Mouse (Mus musculus): Measurements from ENCODE around the gene Nudcd3.
"Not testable (repeated sequence)": the region's sequence is repeated elsewhere in the genome, so short reads cannot be mapped to it uniquely, and the experiment has no call there.

Gene Nudcd3

DNA sequence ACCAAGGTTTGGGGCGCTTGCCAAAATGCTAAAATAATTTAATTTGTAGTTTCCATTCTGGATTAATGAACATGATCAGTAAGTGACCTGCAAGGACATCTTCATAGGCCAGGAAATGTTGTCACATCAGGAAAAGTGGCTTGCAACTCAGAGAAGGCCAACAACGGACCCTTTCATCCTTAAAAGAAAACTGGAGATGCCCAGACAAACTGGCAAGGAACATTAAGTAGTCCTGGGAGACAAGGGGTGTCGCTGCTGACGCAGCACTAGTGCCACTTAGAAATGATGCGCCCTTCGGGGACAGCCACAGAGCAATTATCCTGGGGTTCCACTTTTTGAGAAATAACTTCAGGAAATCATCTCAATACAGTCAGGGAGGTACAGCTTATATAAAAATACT, 80.2 kb downstream of the Nudcd3 start:
- no peak for DNase-seq

DNA sequence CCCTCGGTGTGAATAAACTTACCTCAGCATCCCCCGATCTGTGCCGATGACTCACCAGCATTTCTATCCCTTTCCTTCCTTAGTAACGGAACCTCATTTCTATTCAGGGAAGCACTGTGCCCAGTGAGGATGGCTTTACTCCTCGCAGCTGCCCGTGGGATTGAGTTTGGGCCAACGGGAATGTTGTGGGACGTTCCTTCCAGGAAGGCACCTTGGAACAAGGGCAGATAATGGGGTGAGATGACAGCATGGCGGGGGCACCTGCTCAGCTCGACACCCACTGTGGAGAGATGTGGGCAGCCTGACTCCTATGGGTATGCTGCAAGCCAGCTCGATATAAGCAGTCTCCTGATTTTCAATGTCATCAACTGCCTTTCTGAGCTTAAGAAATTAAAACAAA, 80.9 kb downstream of the Nudcd3 start:
- peak in 1 of 2 experiments; percentile 34 for DNase-seq

DNA sequence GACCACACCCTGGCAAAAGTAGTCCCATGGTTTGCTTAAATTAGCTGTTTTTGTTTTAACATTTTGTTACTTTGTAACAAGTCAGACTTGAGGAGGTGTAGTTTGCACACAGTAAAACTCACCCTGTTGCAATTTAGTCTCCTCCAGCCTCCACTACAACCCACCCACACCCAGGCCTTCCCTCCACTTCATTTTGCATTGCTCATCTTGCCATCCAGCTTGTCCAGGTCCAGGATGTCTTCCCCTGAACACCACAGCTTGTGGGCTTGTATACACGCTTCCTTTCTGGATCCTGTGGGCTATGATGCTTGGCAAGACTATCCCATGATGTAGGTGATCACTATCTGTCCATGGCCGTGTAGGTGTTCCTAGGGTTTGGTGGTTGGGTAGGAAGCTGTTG, 82.3 kb downstream of the Nudcd3 start:
- no peak for DNase-seq

DNA sequence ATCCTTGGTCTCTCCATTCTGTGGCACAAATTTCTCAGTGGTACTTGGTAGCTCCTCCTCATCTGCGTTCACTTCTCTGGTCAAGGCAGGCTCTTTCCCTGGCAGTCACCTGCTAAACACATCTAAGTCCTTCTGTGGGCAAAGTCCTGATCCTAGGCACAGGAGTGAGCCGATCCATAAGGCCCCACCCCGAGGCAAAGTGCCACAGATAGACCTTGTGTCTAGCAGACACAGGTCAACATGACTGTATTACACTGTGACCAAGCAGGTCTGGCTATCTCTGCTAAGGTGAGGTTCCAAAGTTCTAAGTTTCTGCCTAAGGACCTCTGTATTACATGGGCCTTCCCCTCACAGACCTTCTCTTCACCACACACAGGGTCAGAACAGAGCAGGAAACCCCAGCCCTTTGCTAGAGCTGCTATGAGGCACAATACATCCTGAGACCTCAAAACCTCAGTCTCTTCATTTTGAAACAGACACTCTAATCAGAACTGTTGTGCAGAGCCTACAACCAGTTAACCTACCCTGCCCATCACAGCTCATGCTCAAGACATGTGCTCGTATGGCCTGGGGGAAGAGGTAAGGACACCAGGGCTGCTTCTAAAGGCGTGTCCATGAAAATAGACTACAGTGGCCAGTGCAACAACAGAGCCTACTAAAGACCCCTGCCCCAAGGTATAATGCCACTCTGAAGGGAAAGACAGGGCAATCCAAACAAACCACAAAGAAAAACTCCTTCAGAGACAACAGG, 88.3 kb downstream of the Nudcd3 start:
- DNase-seq: no peak

DNA sequence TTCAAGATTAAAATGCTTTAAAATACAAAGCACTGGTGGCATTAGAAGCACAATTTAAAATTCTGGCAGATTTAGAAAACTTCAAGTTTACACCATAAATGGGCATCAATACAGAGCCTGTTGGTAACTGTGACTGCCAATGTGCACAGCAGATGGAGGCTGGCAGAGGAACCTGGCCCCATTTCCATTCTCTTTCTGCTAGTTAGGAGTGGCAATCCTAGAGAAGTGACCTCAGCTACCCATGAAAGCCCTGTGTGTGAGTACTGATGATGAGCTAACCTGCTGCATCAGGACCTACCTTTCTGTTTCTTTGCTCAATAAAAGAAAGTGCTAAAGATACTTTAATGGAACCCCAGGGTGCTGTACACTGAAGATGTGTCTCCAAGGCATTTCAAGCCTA, 90.2 kb downstream of the Nudcd3 start:
- DNase-seq: peak; percentile 79 to 86

DNA sequence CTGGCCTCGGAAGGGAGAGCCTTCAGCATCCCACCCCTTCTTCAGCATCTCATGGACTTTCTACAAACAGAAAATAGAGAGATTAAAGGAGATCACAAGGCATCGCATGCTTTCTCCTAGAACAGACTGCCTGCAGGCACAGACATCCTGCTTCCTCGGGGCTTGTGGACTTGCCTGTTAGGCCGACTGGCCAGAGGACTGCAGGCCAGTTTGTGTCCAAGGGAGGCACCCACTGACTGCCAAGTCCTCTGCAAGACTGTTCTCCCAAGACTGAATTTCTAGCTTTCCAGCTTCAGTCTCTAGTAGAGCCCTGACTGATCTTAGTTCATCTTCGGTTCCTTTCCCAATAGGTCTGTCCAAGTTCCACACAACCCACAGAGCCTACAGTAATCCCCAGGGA, 91.9 kb downstream of the Nudcd3 start:
- peak in 1 of 2 experiments; percentile 47 for DNase-seq

DNA sequence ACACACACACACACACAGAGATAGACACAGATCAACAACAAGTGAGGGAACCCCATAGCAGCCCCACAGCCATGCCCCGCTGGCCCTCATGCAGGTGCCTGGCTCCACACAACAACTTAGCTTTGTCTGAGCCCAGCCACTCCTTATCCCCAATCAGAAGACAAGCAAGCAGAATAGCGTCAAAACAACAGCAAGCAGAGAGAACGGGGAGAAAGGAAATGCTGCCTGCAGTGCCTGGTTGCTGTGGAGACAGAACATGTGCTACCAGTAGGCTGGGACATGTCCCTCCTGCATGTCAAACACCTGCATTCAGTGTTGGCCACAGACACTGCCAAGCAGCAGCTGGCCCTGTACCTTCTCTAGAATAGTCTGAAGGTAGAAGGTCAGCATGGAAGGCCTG, 92.5 kb downstream of the Nudcd3 start:
- peak in 1 of 2 experiments; percentile 35 for DNase-seq

DNA sequence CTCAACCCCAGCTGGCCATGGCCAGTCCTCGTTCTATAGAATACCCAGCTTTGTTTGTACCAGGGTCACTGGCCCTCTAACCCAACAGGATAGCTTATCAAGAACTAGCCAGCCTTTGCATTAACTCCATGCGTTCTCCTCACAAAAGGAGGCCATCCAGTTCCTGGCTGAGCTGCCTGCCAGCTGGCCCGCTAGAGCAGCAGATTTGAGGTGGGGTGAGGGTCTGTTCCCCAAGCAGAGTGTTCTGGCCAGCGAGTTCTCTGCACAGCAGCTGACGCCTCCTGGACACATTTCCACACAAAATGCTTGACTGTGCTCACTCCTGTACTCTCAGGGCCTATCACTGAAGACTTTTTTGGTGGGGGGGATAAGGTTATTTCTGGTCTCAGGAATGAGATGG, 95.5 kb downstream of the Nudcd3 start:
- peak; percentile 64 to 68 for DNase-seq

DNA sequence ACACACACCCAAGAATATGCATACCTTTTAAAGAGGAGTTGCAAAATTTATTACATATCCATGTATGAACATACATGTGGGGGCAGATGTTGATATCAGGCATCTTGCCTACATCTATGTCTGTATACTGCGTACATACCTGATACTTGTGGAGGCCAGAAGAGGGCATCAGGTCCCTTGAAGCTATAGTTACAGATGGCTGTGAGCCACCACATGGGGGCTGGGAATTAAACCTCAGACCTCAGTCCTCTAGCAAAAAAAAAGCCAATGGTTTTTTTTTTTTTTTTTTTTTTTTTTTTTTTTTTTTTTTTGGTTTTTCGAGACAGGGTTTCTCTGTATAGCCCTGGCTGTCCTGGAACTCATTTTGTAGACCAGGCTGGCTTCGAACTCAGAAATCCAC, 103.6 kb downstream of the Nudcd3 start:
- DNase-seq: not testable (repeated sequence)

DNA sequence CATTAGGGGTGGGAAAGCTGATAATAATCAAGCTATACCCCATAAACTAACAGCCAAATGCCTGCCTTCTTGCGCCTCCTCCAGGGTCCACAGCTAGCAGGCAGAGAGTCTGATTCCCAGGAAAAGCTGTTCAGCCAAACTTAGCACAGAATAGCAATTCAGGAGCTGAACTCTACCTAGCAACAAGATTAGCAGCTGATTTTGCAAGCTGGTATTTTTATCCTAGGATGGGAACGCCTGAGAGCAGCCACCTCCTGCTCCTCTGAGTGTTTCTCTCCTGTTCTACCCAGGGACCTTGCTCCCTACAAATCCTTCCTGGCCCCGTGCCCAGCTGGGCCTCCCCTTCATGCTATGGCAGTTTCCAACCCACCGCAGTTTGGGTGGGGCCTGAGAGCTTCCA, 113.2 kb downstream of the Nudcd3 start:
- DNase-seq: peak in 1 of 2 experiments; percentile 36

DNA sequence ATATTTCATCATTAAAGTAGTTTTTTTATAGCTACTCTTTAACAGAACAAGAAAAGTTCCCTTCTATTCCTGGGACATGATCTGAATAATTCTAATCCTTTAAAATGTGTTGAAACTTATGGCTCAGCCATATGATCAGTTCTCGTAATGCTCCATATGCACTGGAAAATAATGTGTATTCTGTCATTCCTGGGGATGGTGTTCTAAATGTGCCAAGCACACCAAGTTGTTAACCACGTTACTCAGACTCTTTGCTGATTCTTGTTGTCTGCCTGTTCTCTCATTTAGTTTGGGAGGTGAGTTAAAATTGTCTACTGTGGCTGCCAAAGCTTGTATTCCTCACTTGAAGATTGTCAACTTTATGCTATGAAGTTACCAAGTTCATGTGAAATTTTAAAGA, 121.5 kb downstream of the Nudcd3 start:
- no peak for DNase-seq

DNA sequence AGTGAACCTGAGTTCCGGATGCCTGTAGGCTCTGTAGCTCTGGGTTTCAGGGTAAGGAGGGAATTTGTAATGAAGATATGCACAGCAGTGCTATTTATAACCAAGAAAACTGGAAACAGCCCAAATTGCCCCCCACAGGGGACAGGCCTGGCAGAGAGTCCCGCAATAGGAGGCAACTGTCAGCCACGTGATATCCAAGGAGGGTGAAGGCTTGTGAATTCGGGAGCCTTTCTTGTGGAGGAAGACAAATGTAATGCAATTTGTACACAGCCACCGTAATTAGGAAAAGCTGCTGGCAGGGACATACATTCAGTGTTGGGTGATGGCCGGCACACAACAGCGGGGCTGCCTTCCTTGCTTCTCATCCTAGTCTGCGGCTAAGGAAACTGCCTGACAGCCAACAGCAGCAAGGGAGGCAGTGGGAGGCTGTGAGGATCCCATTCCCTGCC, 124.6 kb downstream of the Nudcd3 start:
- DNase-seq: peak; percentile 93 to 97

DNA sequence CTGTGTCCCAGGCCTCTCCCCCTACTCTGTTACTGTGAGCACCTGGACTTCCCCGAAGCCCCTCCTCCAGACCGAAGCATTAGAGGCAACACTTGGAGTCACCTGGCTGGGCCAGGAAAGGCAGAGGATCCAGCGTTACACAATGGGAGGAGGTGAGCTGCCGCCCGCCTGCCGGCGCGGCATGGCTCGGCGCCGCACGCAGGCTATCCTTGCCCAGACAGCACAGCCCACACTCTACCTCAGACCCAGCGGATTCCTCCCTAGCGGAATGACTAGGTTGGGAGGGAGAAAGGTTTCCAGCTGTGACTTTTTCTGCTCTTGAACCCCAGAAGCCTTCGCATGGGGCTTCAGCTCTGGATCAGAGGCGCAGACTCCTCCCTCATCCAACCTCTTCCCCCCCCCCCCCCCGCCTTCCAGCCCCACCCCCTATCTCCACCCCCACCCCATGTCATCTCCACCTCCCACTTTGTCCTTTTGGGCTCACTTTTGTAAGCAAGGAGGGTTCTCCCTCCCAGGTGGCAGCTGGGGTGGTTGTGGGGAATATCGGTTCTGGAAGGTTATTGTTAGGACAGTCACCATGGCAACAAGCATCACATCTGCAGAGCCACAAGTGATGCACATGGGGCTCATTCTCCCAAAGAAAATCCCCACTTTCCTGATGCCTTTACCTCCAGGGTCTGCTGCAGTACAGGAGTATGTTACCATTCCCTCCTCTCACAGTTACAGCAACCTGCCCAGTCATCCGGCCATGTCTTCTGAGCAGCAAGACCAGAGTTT, 131.8 kb downstream of the Nudcd3 start:
- DNase-seq: no peak

DNA sequence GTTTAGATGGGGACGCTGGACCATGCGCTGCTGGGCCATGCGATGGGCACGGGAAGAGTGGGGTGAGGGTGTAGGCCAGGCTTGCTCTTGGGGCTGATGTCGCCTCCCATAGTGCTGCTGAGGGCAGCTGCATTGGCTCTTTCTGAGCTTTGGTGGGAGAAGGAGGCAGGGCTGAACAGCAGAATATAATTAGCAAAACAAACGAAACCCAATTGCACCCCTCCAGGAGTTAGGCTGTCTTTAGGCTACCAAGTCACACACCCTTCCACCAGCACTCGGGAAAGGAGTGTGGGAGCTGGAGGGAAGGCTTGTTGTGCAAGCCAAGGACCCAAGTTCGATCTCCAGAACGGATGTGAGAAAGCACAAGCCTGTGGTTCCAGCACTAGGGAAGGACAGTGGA, 133.1 kb downstream of the Nudcd3 start:
- no peak for DNase-seq

DNA sequence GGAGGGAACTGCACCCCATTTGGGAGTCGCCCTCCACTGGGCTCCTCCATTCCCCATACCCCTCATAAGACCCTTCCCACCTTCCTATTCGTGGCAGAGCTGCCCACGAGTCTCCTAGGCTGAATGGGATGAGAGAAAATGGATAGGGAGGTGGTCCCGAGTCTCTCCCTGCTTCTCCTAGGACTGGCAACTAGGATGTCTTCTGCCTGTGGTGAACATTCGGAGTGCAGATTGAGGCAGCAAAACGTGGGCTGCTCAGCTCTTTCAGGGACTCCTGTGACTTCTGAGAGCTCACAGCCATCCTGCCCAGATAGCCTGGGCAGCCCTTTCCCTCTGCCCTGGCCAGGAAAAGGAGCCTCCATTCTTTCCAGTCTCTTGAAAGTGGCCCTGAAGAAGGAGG, 134.0 kb downstream of the Nudcd3 start, which contains the start of gene Camk2b:
Gene Camk2b, minus strand, starts transcription at position 187 of the 400 bp plus-strand sequence.
- no peak for DNase-seq

DNA sequence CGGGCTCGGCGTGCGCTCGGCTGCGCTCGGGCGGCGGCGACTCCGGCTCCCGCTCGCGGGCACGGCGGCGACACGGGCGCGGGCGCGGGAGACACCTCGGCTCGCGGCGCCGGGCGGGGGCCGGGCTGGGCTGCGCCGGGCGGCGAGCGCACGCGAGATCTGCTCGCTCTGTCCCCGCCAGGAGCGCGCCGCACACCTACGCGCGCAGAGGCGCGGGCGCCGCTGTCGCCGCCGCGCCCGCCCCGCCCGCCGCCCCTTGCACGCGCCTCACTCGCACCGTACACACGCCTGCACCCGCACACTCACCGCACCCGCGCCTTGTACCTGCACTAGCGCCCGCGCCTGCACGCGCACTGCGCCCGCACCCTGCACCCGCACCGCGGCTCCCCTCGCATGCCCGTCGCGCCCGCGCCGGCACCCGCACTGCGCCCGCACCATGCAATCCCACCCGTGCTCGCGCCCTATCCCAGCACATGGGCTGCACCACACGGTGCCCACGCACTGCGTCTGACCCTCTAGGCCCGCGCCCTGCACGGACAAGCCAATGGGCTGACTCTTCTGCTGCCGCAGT, 134.6 kb downstream of the Nudcd3 start:
- peak; percentile 84 to 89 for DNase-seq

DNA sequence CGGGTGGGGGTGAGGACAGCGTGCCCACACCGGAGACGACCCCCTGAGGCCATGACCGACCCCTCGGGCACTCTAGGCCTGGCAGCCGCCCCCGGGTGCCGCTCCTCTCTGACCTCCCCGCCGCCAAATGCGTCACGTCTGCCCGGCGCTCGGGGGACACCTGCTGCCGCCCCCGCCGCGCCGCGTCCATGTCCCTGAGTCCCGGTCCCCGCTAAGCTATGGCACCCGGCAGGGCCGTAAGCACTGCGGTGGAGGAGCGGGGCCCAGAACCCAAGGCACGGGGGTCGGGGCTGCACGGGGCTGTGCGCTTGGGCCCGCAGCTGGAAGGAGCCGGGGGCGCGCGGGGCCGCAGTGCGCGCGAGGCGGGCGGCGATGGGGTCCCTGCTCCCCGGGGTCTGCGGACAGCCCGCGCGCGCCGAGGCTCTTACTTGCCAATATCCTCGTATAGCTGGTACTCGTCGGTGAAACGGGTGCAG, 135.1 kb downstream of the Nudcd3 start:
- peak in 1 of 2 experiments; percentile 68 for DNase-seq

DNA sequence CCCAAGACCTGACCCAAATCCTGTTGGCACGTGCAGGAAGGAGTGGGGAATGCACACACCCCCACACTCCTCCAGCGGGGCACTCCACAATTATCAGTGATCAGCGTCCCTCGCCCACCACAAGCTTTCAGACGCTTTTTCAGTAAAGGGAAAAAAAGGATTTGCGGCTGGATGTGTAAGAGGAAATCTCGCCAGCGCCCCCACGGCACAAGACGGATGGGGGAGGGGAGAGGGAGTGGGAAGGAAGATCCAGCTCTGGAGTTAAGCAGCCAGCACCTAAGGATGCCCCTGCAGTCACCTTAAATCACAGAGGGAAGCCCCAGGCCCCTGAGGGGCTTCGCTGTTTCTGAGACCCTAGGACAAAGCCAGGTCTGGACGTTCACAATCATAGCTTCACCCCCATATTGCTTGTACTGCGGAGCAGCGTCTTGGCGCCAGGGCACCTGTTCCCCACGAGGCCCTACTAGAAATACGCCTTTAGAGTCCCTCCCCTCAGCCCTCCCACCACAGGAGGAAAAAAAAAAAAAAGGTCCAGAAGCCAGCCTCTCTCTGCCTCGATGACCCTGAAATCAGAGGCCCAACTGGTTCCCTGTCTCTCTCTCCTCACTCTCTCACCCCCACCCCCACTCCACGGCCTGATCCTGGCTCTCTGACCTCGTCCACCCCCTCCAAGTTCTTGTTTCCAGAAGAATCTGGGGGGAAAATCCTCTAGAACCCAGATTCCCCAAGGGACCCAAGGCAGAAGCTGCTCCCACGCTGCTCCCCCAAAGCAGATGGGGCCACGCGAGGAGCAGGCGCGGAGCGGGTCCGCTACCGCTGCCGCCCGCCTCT, 135.8 kb downstream of the Nudcd3 start:
- DNase-seq: peak; percentile 59

DNA sequence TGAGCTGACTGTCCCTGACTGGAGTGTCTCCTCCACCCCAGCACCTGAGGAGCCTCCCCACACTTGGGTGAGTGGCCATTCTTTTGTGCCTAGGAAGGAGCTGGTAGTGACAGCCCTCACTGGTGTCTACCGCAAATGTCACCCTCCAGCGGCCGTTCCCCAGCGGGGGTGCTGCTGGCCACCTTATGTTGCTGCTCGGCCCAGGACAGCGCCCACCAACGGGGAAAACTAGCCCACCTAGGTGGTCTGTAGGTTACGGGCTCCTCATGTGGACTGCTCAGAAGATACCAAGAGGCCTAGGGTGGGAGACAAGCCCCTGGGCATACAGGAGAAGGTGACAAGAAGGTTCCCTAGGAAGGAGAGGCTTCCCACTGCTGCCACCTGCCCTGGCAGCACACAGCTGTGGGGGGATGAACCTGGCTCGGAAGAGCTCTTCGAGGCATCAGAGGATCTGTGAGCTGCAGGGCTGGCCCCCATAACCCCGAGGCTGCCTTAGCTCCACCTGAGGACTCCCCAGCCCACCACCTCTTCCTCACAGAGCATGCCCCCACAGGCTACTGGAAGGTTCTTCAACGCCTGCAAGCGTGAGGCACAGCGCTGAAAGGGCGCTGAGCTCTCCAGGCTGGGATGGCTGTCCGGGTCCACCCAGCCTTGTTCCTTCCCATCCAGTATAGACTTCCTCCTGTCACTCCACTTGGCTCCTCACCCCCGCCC, 136.6 kb downstream of the Nudcd3 start:
- peak in 1 of 2 experiments; percentile 69 for DNase-seq

DNA sequence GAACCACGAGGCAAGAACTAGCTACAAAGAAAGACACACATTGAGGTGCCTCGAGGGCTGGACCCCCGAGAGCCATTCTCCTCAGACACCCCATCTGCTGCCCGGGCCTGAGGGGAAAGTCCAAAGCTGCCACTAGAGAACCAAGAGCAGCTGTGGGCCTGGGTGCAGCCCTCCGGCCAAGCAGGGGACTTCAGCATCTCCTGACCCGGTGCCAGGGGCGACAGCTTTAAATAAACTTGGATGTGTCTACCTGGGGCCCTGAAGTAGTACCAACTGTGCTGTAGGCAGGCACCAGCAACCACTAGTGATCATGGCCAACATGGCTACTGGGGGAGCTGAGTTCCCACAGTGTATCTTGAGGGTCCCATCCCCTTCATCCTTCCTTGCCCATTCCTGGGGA, 137.2 kb downstream of the Nudcd3 start:
- DNase-seq: no peak

DNA sequence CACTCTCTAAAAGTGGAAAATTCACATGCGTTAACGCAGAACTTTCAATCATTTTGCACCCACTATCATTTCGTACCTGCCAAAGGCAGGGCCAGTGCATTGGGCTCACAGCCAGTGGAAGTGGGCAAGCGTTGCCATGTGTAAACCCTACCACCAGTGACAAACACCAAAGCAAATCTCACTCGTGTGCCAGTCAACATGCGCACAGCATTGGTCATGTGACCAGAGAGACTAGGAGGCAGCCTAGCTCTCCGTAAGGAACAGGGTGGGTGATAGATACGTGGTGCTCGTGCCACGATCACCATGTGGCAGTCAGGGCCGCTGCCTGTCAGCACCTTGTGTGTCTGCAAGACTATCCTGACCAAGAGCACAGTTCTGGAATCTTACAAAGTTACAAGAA, 137.9 kb downstream of the Nudcd3 start:
- no peak for DNase-seq

DNA sequence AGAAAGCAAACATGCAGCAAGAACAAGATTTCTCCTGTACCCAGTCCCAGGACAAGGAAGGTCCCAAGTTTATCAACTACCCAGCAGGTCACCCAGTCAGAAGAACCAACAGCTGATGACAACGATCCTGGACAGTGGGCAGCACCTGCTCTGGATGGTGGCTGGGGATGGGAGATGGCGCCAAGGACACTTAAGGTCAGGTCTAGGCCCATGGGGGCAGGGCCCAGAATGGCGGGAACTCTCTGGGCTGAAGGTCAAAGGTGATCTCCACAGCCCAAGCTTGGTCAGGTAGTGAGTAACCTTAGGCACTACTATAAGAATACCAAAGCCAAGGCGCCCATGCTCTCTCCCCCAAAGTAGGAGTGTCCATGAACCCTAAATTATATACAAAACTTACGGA, 138.3 kb downstream of the Nudcd3 start:
- DNase-seq: no peak

Measured in cerebellum, postnatal 14 days (tissue).